Mouse (Mus musculus): ENCODE data around the gene Brap. TPM values are rescaled to one million over a fixed set of nuclear protein-coding genes. Genes with fewer than 3 reads are reported as not detected.

Brap gene
- polyA plus RNA-seq, 1 experiment: 31.9 TPM

DNA sequence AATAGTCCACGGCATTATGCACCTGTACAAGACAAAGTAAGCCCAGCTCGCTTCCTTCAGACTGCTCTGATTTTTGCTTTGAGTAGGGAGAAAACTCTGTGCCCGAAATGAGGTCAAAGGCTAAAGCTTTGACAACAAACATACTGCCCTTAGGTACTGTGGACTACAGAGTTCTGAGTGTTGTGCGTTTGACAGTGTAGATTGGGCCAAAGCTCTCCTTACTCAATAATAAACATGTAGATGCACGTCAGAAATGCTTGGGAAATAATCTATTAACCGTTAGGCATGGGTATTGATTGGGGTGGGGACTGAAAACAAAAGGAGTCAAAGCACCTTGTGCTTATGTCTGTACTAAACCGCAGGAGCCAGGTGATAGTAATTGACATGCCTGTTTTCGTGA, 3.1 kb downstream of the Brap start:
- no peak overlapping the region for H3K27ac ChIP-seq (ENCODE audit: insufficient read depth, low read length)
- no peak overlapping the region for H3K4me3 ChIP-seq (ENCODE audit: low read depth, low read length)
- peaks cover 11% of the 10 kb centered on the region; the same call in 1 of the 2 replicates for H3K36me3 ChIP-seq (ENCODE audit: control insufficient read depth, insufficient read depth, low read length, poor library complexity, severe bottlenecking)
- H3K9ac ChIP-seq (ENCODE audit: low read depth, poor library complexity, severe bottlenecking): no peak overlapping the region
- TF ChIP-seq POLR2A (IDR thresholded peaks at IDR 0.05; ENCODE audit: insufficient read depth, low read length) (no peak), EP300 (IDR thresholded peaks at IDR 0.05; ENCODE audit: insufficient read depth, low read depth, low read length) (no peak), CTCF (IDR thresholded peaks at IDR 0.05; ENCODE audit: low read depth, low read length) (no peak)
- H3K9me3 ChIP-seq (replicated peaks; ENCODE audit: control insufficient read depth, insufficient read depth, low read length, poor library complexity, severe bottlenecking): no peaks in the 10 kb centered on the region
- H3K4me1 ChIP-seq (ENCODE audit: control insufficient read depth, insufficient read depth, low read length): peaks cover 2% of the 10 kb centered on the region
- no peaks in the 10 kb centered on the region for H3K27me3 ChIP-seq (ENCODE audit: control insufficient read depth, insufficient read depth, low read length, poor library complexity, severe bottlenecking)

DNA sequence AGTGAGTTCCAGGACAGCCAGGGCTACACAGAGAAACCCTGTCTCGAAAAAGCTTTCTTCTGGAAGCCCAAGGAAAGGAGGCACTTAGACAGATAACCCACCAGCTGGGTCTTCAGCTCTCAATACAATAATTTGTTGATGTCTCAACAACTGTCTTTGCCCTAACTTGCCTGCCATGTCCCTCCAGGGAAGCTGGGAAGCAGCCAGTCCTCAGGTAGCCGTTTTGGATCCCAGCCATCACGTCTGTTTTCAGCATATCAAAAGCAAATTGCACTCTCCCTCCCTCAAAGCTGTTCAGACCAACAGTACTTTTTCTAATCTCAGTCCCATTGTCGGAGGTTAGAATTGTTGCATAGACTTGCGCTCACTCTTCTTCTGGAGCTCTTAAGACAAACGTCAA, 3.7 kb downstream of the Brap start:
- Histone ChIP-seq H3K27me3 (ENCODE audit: control insufficient read depth, insufficient read depth, low read length, poor library complexity, severe bottlenecking) (no peaks in the 10 kb centered on the region), H3K9ac (ENCODE audit: low read depth, poor library complexity, severe bottlenecking) (no peak overlapping the region), H3K4me3 (ENCODE audit: low read depth, low read length) (no peak overlapping the region), H3K36me3 (ENCODE audit: control insufficient read depth, insufficient read depth, low read length, poor library complexity, severe bottlenecking) (peaks cover 11% of the 10 kb centered on the region; the same call in 1 of the 2 replicates), H3K27ac (ENCODE audit: insufficient read depth, low read length) (no peak overlapping the region), H3K4me1 (ENCODE audit: control insufficient read depth, insufficient read depth, low read length) (peaks cover 2% of the 10 kb centered on the region), H3K9me3 (replicated peaks; ENCODE audit: control insufficient read depth, insufficient read depth, low read length, poor library complexity, severe bottlenecking) (no peaks in the 10 kb centered on the region)
- no peak for TF ChIP-seq EP300 (IDR thresholded peaks at IDR 0.05; ENCODE audit: insufficient read depth, low read depth, low read length)
- TF ChIP-seq POLR2A (IDR thresholded peaks at IDR 0.05; ENCODE audit: insufficient read depth, low read length): no peak
- TF ChIP-seq CTCF (IDR thresholded peaks at IDR 0.05; ENCODE audit: low read depth, low read length): no peak

DNA sequence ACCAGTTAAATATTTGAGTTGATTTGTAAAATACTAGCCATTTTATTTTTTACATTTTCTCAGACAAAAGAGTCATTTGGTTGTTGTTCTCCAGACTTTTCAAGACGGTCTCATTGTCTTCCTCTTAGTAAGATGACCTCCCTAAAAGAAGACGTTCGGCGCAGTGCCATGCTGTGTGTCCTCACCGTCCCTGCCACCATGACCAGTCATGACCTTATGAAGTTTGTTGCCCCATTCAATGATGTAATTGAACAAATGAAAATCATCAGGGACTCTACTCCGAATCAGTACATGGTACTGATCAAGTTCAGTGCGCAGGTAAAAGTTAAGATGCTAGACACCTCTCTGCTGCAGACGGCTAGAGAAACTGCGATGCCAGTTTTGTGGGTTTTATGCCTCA, 4.6 kb downstream of the Brap start:
- H3K27ac ChIP-seq (ENCODE audit: insufficient read depth, low read length): no peak overlapping the region
- H3K4me3 ChIP-seq (ENCODE audit: low read depth, low read length): no peak overlapping the region
- peaks cover 2% of the 10 kb centered on the region for H3K4me1 ChIP-seq (ENCODE audit: control insufficient read depth, insufficient read depth, low read length)
- peaks cover 11% of the 10 kb centered on the region; the same call in 1 of the 2 replicates for H3K36me3 ChIP-seq (ENCODE audit: control insufficient read depth, insufficient read depth, low read length, poor library complexity, severe bottlenecking)
- H3K9ac ChIP-seq (ENCODE audit: low read depth, poor library complexity, severe bottlenecking): no peak overlapping the region
- H3K27me3 ChIP-seq (ENCODE audit: control insufficient read depth, insufficient read depth, low read length, poor library complexity, severe bottlenecking): no peaks in the 10 kb centered on the region
- no peak for TF ChIP-seq EP300 (IDR thresholded peaks at IDR 0.05; ENCODE audit: insufficient read depth, low read depth, low read length)
- no peak for TF ChIP-seq POLR2A (IDR thresholded peaks at IDR 0.05; ENCODE audit: insufficient read depth, low read length)
- TF ChIP-seq CTCF (IDR thresholded peaks at IDR 0.05; ENCODE audit: low read depth, low read length): no peak
- H3K9me3 ChIP-seq (replicated peaks; ENCODE audit: control insufficient read depth, insufficient read depth, low read length, poor library complexity, severe bottlenecking): no peaks in the 10 kb centered on the region

DNA sequence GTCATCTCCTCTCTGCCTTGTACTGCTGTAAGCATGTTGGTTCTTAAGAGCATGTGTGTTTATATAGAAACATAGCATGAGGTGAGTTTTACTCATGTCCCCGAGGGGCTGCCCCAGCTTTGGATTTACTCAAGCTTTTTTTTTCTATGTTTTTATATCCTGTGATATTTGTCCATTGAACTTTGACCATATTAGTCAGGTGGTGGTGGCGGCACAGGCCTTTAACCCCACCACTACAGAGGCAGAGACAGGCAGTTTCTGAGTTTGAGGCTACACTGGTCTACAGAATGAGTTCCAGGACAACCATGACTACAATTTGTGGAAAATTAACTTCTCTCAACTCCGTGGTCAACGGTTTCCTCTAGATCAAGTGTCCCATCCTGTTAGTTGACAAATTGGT, 6.7 kb downstream of the Brap start:
- Histone ChIP-seq H3K4me1 (ENCODE audit: control insufficient read depth, insufficient read depth, low read length) (peaks cover 2% of the 10 kb centered on the region), H3K9ac (ENCODE audit: low read depth, poor library complexity, severe bottlenecking) (no peak overlapping the region), H3K27me3 (ENCODE audit: control insufficient read depth, insufficient read depth, low read length, poor library complexity, severe bottlenecking) (no peaks in the 10 kb centered on the region), H3K4me3 (ENCODE audit: low read depth, low read length) (no peak overlapping the region), H3K27ac (ENCODE audit: insufficient read depth, low read length) (no peak overlapping the region), H3K36me3 (ENCODE audit: control insufficient read depth, insufficient read depth, low read length, poor library complexity, severe bottlenecking) (peaks cover 11% of the 10 kb centered on the region; the same call in 1 of the 2 replicates), H3K9me3 (replicated peaks; ENCODE audit: control insufficient read depth, insufficient read depth, low read length, poor library complexity, severe bottlenecking) (no peaks in the 10 kb centered on the region)
- no peak for TF ChIP-seq POLR2A (IDR thresholded peaks at IDR 0.05; ENCODE audit: insufficient read depth, low read length)

DNA sequence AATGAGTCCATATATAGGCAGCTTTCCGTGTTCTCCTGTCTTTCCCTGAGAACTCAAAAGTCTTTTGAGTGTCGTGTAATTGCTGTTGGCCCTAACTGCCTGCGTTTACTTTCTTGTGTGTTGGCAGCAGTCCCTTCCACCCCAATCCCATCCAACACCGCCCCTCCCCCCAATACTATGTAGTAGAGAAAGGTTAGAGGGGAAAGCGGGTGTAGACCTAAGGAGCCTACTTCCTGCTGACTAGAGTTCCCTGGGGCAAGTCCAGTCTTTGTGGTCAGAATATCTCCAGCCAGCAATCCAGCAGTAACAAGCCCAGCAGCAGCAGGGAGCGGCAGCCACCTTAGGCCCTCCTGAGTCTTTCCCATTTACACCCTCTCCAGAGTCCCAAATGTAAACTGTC, 8.0 kb downstream of the Brap start:
- no peak overlapping the region for H3K27ac ChIP-seq (ENCODE audit: insufficient read depth, low read length)
- H3K4me3 ChIP-seq (ENCODE audit: low read depth, low read length): no peak overlapping the region
- H3K27me3 ChIP-seq (ENCODE audit: control insufficient read depth, insufficient read depth, low read length, poor library complexity, severe bottlenecking): no peaks in the 10 kb centered on the region
- H3K9me3 ChIP-seq (replicated peaks; ENCODE audit: control insufficient read depth, insufficient read depth, low read length, poor library complexity, severe bottlenecking): no peaks in the 10 kb centered on the region
- peaks cover 2% of the 10 kb centered on the region for H3K4me1 ChIP-seq (ENCODE audit: control insufficient read depth, insufficient read depth, low read length)
- peaks cover 8% of the 10 kb centered on the region; the same call in 1 of the 2 replicates for H3K36me3 ChIP-seq (ENCODE audit: control insufficient read depth, insufficient read depth, low read length, poor library complexity, severe bottlenecking)
- TF ChIP-seq POLR2A (IDR thresholded peaks at IDR 0.05; ENCODE audit: insufficient read depth, low read length) (no peak), EP300 (IDR thresholded peaks at IDR 0.05; ENCODE audit: insufficient read depth, low read depth, low read length) (no peak), CTCF (IDR thresholded peaks at IDR 0.05; ENCODE audit: low read depth, low read length) (no peak)
- no peak overlapping the region for H3K9ac ChIP-seq (ENCODE audit: low read depth, poor library complexity, severe bottlenecking)

DNA sequence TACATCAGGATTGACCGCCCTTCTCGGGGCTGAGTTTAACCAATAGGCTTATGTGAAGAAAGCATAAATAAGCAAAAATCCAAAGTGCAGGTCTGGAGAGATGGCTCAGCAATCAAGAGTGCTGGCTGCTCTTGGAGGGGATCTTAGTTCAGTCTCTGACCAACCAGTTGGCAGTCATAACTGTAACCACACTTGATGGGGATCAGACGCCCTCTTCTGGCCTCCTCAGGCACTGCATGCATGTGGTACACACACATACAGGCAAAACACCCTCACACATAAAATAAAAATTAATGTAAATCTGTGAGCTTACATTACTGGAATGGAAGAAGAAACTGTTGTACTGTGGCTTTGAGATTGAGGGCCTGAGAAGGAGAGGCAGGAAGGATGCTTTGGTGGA, 10.0 kb downstream of the Brap start:
- Histone ChIP-seq H3K9me3 (replicated peaks; ENCODE audit: control insufficient read depth, insufficient read depth, low read length, poor library complexity, severe bottlenecking) (no peaks in the 10 kb centered on the region), H3K36me3 (ENCODE audit: control insufficient read depth, insufficient read depth, low read length, poor library complexity, severe bottlenecking) (0 out of 2 replicates have a peak, but pooled peaks cover 3% of the 10 kb centered on the region), H3K27me3 (ENCODE audit: control insufficient read depth, insufficient read depth, low read length, poor library complexity, severe bottlenecking) (no peaks in the 10 kb centered on the region), H3K27ac (ENCODE audit: insufficient read depth, low read length) (no peak overlapping the region), H3K4me1 (ENCODE audit: control insufficient read depth, insufficient read depth, low read length) (peaks cover 2% of the 10 kb centered on the region), H3K9ac (ENCODE audit: low read depth, poor library complexity, severe bottlenecking) (no peak overlapping the region), H3K4me3 (ENCODE audit: low read depth, low read length) (no peak overlapping the region)
- TF ChIP-seq CTCF (IDR thresholded peaks at IDR 0.05; ENCODE audit: low read depth, low read length) (peak; percentile 82), EP300 (IDR thresholded peaks at IDR 0.05; ENCODE audit: insufficient read depth, low read depth, low read length) (no peak), POLR2A (IDR thresholded peaks at IDR 0.05; ENCODE audit: insufficient read depth, low read length) (no peak)
